Mouse (Mus musculus): ENCODE data around the gene Tbc1d8. TPM values are rescaled to one million over a fixed set of nuclear protein-coding genes. Genes with fewer than 3 reads are reported as not detected.

Tbc1d8 gene
- polyA plus RNA-seq, 1 experiment from 2014 or later = 10.0 TPM

DNA sequence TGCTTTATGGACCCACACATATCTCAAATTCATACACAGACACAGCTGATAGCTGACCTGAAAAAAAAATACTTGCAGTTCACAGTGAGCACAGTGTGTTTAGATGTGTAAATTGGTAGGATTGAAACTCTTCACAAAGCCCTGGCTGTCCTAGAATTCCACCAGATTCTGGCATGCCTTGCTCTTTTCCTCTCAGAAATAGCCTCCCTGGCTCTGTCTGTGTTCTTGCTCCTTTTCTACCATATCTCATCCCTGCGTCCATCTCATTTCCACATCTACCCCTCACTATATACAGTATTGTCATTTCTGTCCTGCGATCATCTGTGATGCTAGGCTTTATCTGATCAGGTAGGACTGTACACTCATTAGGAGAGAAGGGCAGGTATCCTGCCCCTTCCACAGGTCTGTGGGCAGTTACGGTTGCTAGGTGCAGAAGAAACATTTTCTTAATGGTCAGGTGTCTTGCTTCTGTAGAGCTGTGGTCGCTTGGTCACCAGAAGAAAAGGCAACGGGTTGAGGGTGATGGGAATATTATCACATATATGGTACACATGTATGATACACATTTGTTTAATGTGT, 104.2 kb downstream of the Tbc1d8 start:
- Histone ChIP-seq H3K4me3 (no peak overlapping the region), H3K9me3 (no peaks in the 10 kb centered on the region), H3K4me1 (peaks cover 4% of the 10 kb centered on the region), H3K27ac (no peak overlapping the region), H3K36me3 (peaks cover 58% of the 10 kb centered on the region), H3K4me2 (no peak overlapping the region), H3K9ac (no peak overlapping the region), H3K27me3 (no peaks in the 10 kb centered on the region)
- 0 out of 2 replicates have a peak, but pooled peaks have one; percentile 20 for ATAC-seq (ENCODE audit: insufficient number of reproducible peaks, insufficient read depth, low FRiP score, low TSS enrichment, low read depth)
- WGBS = 84% methylated on average over 5 of the region's 5 CpGs

DNA sequence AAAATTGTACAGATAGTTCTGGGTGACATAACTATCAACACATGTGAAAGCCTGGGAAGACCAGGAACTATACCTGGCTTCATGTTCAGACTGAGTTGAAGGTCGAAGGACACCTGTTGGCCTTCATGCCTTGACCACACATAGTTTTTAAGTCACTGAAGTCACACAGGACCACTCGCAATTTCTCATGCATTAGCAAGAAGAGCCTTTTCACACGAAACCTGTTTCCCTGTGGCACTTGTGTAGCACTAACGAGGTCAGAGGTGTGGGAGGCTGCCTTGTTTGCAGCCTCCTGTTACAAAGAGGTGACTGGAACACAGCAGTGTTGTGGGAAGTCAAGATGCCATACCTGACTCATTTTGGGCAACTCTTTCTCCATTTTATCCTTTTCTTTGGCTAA, 105.2 kb downstream of the Tbc1d8 start:
- H3K9me3 ChIP-seq = no peaks in the 10 kb centered on the region
- ATAC-seq (ENCODE audit: insufficient number of reproducible peaks, insufficient read depth, low FRiP score, low TSS enrichment, low read depth) = no peak
- no peak overlapping the region for H3K27ac ChIP-seq
- no peak overlapping the region for H3K4me3 ChIP-seq
- 78% methylated on average over 4 of the region's 4 CpGs for WGBS
- H3K27me3 ChIP-seq = no peaks in the 10 kb centered on the region
- no peak overlapping the region for H3K9ac ChIP-seq
- H3K4me1 ChIP-seq = peaks cover 10% of the 10 kb centered on the region
- no peak overlapping the region for H3K4me2 ChIP-seq
- H3K36me3 ChIP-seq = peaks cover 60% of the 10 kb centered on the region

- H3K9me3 ChIP-seq = no peaks in the 10 kb centered on the region
- peaks cover 10% of the 10 kb centered on the region for H3K4me1 ChIP-seq
- no peak for ATAC-seq (ENCODE audit: insufficient number of reproducible peaks, insufficient read depth, low FRiP score, low TSS enrichment, low read depth)
- H3K27me3 ChIP-seq = no peaks in the 10 kb centered on the region
- H3K4me2 ChIP-seq = no peak overlapping the region
- 82% methylated on average over 8 of the region's 8 CpGs for WGBS
- H3K9ac ChIP-seq = no peak overlapping the region
- peaks cover 60% of the 10 kb centered on the region for H3K36me3 ChIP-seq
- no peak overlapping the region for H3K4me3 ChIP-seq
- no peak overlapping the region for H3K27ac ChIP-seq
Observed at GRCm38 (mm10) chr1:39372220-39372843, 106.2 kb downstream of the Tbc1d8 start.

GRCm38 (mm10) chr1:39370431-39370830, 108.1 kb downstream of the Tbc1d8 start:
- Histone ChIP-seq H3K27me3 (no peaks in the 10 kb centered on the region), H3K36me3 (peaks cover 54% of the 10 kb centered on the region), H3K4me2 (no peak overlapping the region), H3K9me3 (no peaks in the 10 kb centered on the region), H3K4me3 (0 out of 2 replicates have a peak overlapping the region, but pooled peaks have one; percentile 91), H3K4me1 (peaks cover 20% of the 10 kb centered on the region), H3K27ac (no peak overlapping the region), H3K9ac (no peak overlapping the region)
- no peak for ATAC-seq (ENCODE audit: insufficient number of reproducible peaks, insufficient read depth, low FRiP score, low TSS enrichment, low read depth)
- 89% methylated on average over 6 of the region's 6 CpGs for WGBS

DNA sequence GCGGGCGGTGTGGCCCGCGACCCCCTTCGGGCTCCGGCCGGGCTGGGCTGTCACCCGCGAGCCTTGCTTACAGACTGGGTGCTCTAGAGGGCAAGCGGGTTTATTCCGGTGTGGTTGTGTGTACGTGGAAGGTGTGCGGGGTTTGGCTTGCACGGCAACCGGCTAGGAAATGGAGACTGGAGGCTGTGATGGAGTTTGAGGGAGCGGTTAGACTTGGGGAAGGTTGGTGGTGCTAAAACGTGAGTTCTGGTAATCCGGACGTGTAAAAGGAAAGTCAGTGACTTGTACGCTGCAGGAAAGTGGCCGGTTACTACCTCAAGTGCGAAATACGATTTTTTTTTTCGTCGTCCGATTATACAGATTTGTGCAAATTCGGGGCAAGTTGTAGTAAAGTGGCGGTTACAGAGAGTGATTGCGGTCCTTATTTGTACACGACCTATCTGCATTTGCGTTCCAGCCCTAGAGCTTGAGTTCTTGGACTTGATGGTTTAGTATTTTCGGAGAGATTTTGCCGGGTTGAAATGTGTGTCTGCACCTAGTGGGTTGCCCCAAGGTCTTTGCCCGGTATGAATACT, 110.2 kb downstream of the Tbc1d8 start:
- Histone ChIP-seq H3K27ac (peak overlapping the region; percentile 92), H3K9ac (peak overlapping the region; percentile 97), H3K36me3 (peaks cover 43% of the 10 kb centered on the region), H3K9me3 (no peaks in the 10 kb centered on the region), H3K4me1 (peaks cover 24% of the 10 kb centered on the region), H3K27me3 (no peaks in the 10 kb centered on the region), H3K4me2 (peak overlapping the region; percentile 85), H3K4me3 (peak overlapping the region; percentile 91)
- WGBS = under 1% methylated on average over 34 of the region's 34 CpGs
- ATAC-seq (ENCODE audit: insufficient number of reproducible peaks, insufficient read depth, low FRiP score, low TSS enrichment, low read depth) = peak; percentile 22; the same call in 1 of the 2 replicates

DNA sequence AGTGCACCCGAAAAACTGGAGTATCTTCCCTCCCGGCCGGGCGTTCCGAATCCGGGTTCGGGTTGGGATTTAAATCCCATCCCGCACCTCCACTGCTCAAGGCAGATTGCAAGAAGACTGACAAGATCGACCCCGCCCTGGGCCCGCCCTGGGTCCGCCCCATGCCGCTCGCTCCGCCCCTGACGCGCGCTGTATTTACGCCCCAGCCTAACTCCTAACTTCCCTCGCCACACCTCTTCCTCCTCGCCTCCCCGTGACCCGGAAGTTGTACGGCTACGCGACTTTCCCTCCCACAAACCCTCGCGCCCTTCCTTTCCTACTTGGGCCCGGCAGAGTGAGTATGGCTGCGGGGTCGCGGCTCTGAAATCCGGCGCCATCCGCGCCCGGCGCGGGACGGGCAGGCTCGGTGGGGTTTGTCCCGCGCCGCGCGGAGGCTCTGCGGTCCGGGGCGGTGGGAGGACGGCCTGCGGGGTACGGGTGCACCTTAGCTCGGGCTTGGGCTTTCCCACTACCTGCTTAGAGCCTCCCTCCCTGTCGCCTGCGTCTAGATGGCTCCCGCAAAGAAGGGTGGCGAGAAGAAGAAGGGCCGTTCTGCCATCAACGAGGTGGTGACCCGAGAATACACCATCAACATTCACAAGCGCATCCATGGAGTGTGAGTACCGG, 110.8 kb downstream of the Tbc1d8 start, which contains the start of gene Rpl31:
Gene Rpl31 (plus strand): TSS at position 242 of the 666 bp plus-strand sequence.
- ATAC-seq (ENCODE audit: insufficient number of reproducible peaks, insufficient read depth, low FRiP score, low TSS enrichment, low read depth) = peak; percentile 97
- H3K4me3 ChIP-seq = peak within 1 kb of the TSS; percentile 91
- H3K27me3 ChIP-seq = no peaks in the 10 kb centered on the region
- under 1% methylated on average over 62 of the region's 62 CpGs for WGBS
- H3K9ac ChIP-seq = peak within 1 kb of the TSS; percentile 97
- H3K36me3 ChIP-seq = peaks cover 37% of the 10 kb centered on the region
- H3K4me1 ChIP-seq = peaks cover 24% of the 10 kb centered on the region
- H3K27ac ChIP-seq = peak within 1 kb of the TSS; percentile 92
- H3K9me3 ChIP-seq = no peaks in the 10 kb centered on the region
- peak within 1 kb of the TSS; percentile 85 for H3K4me2 ChIP-seq

GRCm38 (mm10) chr1:39367045-39367444, 111.5 kb downstream of the Tbc1d8 start:
- Histone ChIP-seq H3K36me3 (peaks cover 30% of the 10 kb centered on the region), H3K4me1 (peaks cover 31% of the 10 kb centered on the region), H3K4me3 (peak overlapping the region; percentile 91), H3K9ac (peak overlapping the region; percentile 97), H3K27ac (peak overlapping the region; percentile 92), H3K27me3 (peaks cover 7% of the 10 kb centered on the region), H3K9me3 (no peaks in the 10 kb centered on the region), H3K4me2 (peak overlapping the region; percentile 85)
- 21% methylated on average over 6 of the region's 6 CpGs for WGBS
- no peak for ATAC-seq (ENCODE audit: insufficient number of reproducible peaks, insufficient read depth, low FRiP score, low TSS enrichment, low read depth)

DNA sequence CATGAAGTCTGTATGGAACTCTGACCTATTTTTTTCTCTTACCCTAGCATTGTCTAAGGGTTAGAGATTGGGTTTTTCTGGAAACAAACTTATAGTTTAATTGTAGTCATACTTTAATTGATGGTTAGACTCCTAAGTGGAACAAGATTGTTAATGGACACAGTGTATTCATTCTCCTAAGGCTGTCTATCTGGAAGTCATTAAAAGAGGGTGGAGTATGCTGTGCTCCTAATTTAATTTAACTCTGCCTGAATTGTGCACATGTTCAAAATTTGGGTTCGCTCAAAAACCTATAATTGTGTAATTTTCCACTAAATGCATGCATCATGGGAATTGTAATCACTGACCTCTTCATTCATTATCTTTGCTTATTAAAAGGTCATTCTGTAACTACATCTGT, 113.0 kb downstream of the Tbc1d8 start:
- H3K27me3 ChIP-seq = peaks cover 21% of the 10 kb centered on the region
- peaks cover 15% of the 10 kb centered on the region for H3K36me3 ChIP-seq
- 0 out of 2 replicates have a peak overlapping the region, but pooled peaks have one; percentile 51 for H3K27ac ChIP-seq
- H3K9ac ChIP-seq = no peak overlapping the region
- 28% methylated on average over 1 of the region's 1 CpGs for WGBS
- no peak for ATAC-seq (ENCODE audit: insufficient number of reproducible peaks, insufficient read depth, low FRiP score, low TSS enrichment, low read depth)
- H3K9me3 ChIP-seq = no peaks in the 10 kb centered on the region
- peaks cover 38% of the 10 kb centered on the region for H3K4me1 ChIP-seq
- H3K4me3 ChIP-seq = no peak overlapping the region
- H3K4me2 ChIP-seq = no peak overlapping the region

DNA sequence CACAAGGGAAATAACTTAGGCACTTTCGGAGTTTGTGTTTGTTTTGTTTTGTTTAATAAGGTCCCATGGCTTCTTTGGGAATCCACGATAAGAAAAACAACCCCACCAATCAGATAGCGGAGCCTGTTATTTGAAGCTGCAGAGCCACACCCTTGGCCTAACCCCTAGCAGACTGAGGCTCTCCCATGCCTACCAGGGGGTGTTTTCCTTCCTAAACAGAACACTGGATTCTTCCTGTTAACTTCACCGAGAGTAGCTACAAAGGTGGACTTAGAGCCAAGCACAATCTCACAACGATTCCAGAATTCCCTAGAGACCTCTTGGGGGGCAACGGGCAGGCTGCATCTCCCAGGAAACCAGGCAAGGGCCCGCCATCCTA, 116.1 kb downstream of the Tbc1d8 start:
- H3K9me3 ChIP-seq = 0 out of 2 replicates have a peak, but pooled peaks cover 6% of the 10 kb centered on the region
- ATAC-seq (ENCODE audit: insufficient number of reproducible peaks, insufficient read depth, low FRiP score, low TSS enrichment, low read depth) = no peak
- H3K36me3 ChIP-seq = no peaks in the 10 kb centered on the region
- no peak overlapping the region for H3K4me3 ChIP-seq
- H3K4me1 ChIP-seq = peaks cover 28% of the 10 kb centered on the region
- H3K9ac ChIP-seq = no peak overlapping the region
- WGBS = 46% methylated on average over 7 of the region's 7 CpGs
- no peak overlapping the region for H3K27ac ChIP-seq
- peaks cover 34% of the 10 kb centered on the region for H3K27me3 ChIP-seq
- H3K4me2 ChIP-seq = 0 out of 2 replicates have a peak overlapping the region, but pooled peaks have one; percentile 52

DNA sequence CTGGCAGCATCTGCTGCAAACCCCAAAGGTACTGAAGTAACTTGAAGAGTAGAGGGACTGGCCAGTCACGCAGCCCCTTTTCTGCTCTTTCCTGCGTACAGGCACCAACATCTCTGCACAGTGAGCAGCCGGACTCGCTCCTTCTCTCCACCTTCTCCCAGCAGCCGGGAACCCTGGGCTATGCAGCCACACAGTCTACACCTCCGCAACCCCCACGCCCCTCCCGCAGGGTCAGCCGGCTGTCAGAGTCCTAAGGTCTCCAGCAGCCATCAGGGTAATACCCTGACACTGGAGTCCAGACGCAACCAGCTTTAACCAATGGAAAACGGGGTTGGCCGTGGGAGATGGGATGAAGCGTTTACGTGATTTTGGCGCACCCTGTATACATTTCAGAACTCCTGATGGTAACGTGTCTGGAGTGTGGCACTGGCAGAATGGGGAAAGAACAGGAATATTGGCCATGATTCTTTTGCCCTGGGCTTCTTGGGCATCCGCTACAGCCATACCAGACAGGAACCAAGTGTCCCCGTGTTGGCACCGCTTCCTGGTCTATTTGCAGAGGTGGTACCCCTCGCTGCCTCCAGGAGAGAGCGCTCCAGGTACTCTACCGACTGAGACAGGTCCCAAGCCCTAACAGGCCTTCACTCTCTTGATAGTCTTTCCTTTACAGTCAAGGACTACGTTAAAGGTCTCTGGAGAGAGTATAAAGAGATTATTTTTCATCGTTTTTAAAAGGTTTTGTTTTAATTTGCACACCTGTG, 116.6 kb downstream of the Tbc1d8 start:
- 31% methylated on average over 24 of the region's 24 CpGs for WGBS
- peak overlapping the region; percentile 30 for H3K4me3 ChIP-seq
- peak overlapping the region; percentile 41 for H3K9ac ChIP-seq
- H3K9me3 ChIP-seq = 0 out of 2 replicates have a peak, but pooled peaks cover 6% of the 10 kb centered on the region
- peak overlapping the region; percentile 52 for H3K4me2 ChIP-seq
- H3K27me3 ChIP-seq = peaks cover 34% of the 10 kb centered on the region
- no peaks in the 10 kb centered on the region for H3K36me3 ChIP-seq
- peaks cover 25% of the 10 kb centered on the region for H3K4me1 ChIP-seq
- no peak for ATAC-seq (ENCODE audit: insufficient number of reproducible peaks, insufficient read depth, low FRiP score, low TSS enrichment, low read depth)
- H3K27ac ChIP-seq = no peak overlapping the region

DNA sequence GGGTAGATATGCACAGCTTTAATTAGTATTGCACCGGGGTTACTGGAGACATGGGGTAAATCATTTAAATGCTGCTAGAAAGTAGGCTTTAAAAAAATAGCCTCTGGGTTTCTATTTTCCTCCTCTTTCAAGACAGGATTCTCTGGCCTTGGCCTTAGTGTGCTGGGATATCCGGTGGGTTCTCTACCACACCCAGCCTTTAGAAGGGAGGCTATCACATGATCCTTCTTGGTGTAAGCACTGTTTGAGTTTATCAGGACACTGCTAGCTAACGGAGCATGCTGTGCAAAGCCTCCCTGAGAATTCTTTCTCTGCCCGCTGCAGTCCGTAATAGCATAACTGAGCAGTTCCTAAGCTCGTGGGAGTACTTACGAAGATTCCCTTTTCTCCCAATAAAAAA, 129.1 kb downstream of the Tbc1d8 start:
- Histone ChIP-seq H3K9me3 (no peaks in the 10 kb centered on the region), H3K27me3 (peaks cover 10% of the 10 kb centered on the region; the same call in 1 of the 2 replicates), H3K4me2 (no peak overlapping the region), H3K36me3 (no peaks in the 10 kb centered on the region), H3K4me3 (no peak overlapping the region), H3K4me1 (peaks cover 6% of the 10 kb centered on the region; the same call in 1 of the 2 replicates), H3K9ac (no peak overlapping the region), H3K27ac (no peak overlapping the region)
- WGBS = 83% methylated on average over 7 of the region's 7 CpGs
- no peak for ATAC-seq (ENCODE audit: insufficient number of reproducible peaks, insufficient read depth, low FRiP score, low TSS enrichment, low read depth)
